Mouse (Mus musculus) heart, embryonic 11.5 days (tissue): ENCODE measurements at regions not wholly inside any gene's neighbourhood (a gene's known extent, or its start where the extent isn't known, plus 50 kb on each side); places are given as distances from the start of the nearest gene placed in this dataset.

Source experiments
- ATAC-seq: fragments of 200-750 bp; cut with Nextera tagmentation; replicated peaks from 2 replicates; pipeline ENCODE4 v1.8.0; 2017; ENCODE audit warnings: moderate library complexity; ENCODE audit not compliant: insufficient number of reproducible peaks, low FRiP score, low TSS enrichment
- H3K27ac ChIP-seq: fragments of 300-500 bp; sonication (generic); 2 replicates; pipeline ENCODE4 v1.5.1; 2014; ENCODE audit warnings: mild to moderate bottlenecking, low read depth, low read length
- H3K27me3 ChIP-seq: fragments of 300-500 bp; sonication (generic); 2 replicates; pipeline ENCODE4 v1.6.1; 2014; ENCODE audit warnings: mild to moderate bottlenecking, low read length, mixed read lengths; ENCODE audit not compliant: control insufficient read depth, insufficient read depth
- H3K36me3 ChIP-seq: fragments of 300-500 bp; sonication (generic); 2 replicates; pipeline ENCODE4 v1.6.1; 2014; ENCODE audit warnings: mild to moderate bottlenecking, low read length, moderate library complexity, mixed read lengths; ENCODE audit not compliant: control insufficient read depth, insufficient read depth
- H3K4me1 ChIP-seq: fragments of 300-500 bp; sonication (generic); 2 replicates; pipeline ENCODE4 v1.6.1; 2014; ENCODE audit warnings: low read length; ENCODE audit not compliant: control insufficient read depth, insufficient read depth
- H3K4me2 ChIP-seq: fragments of 300-500 bp; sonication (generic); 2 replicates; pipeline ENCODE4 v1.6.1; 2014; ENCODE audit warnings: mild to moderate bottlenecking, moderate library complexity
- H3K4me3 ChIP-seq: fragments of 300-500 bp; sonication (generic); 2 replicates; pipeline ENCODE4 v1.5.1; 2014; ENCODE audit warnings: low read depth, low read length
- H3K9ac ChIP-seq: fragments of 300-500 bp; sonication (generic); 2 replicates; pipeline ENCODE4 v1.6.1; 2014; ENCODE audit warnings: mild to moderate bottlenecking, low read depth, low read length, moderate library complexity
- H3K9me3 ChIP-seq: fragments of 300-500 bp; sonication (generic); replicated peaks from 2 replicates; pipeline ENCODE4 v1.6.1; 2016; ENCODE audit warnings: low read length; ENCODE audit not compliant: control insufficient read depth
- WGBS: fragments of 180-500 bp; shearing (Covaris S2); extraction: QIAGEN DNeasy Blood & Tissue Kit; methylation state at CpG from one replicate; pipeline ENCODE4 v1.1.7; 2014; ENCODE audit not compliant: insufficient replicate concordance; 5-methylcytosine and 5-hydroxymethylcytosine counted together

DNA sequence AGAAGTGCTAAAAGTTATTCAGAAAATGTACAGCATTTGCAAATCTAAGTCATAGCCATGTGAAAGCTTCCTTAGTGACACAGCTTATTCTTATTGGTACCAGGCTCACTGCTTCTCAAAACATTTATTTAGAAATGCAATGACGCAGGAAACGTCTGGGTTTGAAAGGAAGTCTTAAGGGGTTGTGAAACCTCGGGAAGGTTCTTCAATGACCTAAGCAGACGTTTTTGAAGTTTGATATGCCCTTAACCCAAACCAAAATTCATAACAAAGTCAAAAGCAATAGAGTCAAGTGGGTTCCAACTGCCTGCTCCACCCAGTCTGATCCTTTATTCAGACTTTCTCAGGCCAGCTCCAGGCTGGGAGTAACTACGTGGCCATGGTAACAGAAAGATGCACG is 99.2 kb upstream of the Irx5 start:
- Histone ChIP-seq H3K4me3 (no peak overlapping the region), H3K27me3 (no peaks in the 10 kb centered on the region), H3K4me2 (no peak overlapping the region), H3K4me1 (no peaks in the 10 kb centered on the region; the same call in 1 of the 2 replicates), H3K36me3 (no peaks in the 10 kb centered on the region), H3K9me3 (no peaks in the 10 kb centered on the region), H3K9ac (no peak overlapping the region), H3K27ac (no peak overlapping the region)
- no peak for ATAC-seq
- WGBS = 67% methylated on average over 6 of the region's 6 CpGs

GRCm38 (mm10) chr8:92252597-92253375 is 104.6 kb upstream of the Irx5 start:
- Histone ChIP-seq H3K9ac (no peak overlapping the region), H3K9me3 (no peaks in the 10 kb centered on the region), H3K36me3 (no peaks in the 10 kb centered on the region), H3K27me3 (no peaks in the 10 kb centered on the region), H3K4me2 (no peak overlapping the region), H3K27ac (peak overlapping the region; percentile 51), H3K4me3 (no peak overlapping the region), H3K4me1 (no peaks in the 10 kb centered on the region; the same call in 1 of the 2 replicates)
- 56% methylated on average over 8 of the region's 8 CpGs for WGBS
- ATAC-seq = no peak

DNA sequence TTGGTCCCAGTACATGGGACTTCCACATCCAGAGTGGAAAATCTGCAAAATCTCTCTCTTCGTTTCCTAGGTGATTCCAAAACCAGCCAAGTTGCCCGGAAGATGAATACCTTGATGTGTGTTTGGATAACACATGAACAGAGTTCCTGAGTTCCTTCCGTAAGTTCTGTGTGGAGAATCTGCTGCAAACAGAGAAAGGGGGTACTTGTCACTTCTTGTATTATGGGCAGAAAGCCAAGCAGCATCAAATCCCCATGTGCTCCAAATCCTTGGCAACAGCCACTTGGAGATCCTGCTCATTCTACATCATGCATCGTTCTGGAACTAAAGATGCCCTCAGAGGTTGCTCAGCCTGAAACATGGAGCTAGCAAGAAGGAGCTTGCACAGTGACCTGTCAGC is 111.1 kb upstream of the Irx5 start:
- Histone ChIP-seq H3K4me1 (no peaks in the 10 kb centered on the region), H3K27me3 (no peaks in the 10 kb centered on the region; the same call in 1 of the 2 replicates), H3K4me3 (no peak overlapping the region), H3K9me3 (no peaks in the 10 kb centered on the region), H3K4me2 (no peak overlapping the region), H3K36me3 (no peaks in the 10 kb centered on the region), H3K9ac (no peak overlapping the region), H3K27ac (no peak overlapping the region)
- no peak for ATAC-seq
- WGBS = 71% methylated on average over 4 of the region's 4 CpGs

DNA sequence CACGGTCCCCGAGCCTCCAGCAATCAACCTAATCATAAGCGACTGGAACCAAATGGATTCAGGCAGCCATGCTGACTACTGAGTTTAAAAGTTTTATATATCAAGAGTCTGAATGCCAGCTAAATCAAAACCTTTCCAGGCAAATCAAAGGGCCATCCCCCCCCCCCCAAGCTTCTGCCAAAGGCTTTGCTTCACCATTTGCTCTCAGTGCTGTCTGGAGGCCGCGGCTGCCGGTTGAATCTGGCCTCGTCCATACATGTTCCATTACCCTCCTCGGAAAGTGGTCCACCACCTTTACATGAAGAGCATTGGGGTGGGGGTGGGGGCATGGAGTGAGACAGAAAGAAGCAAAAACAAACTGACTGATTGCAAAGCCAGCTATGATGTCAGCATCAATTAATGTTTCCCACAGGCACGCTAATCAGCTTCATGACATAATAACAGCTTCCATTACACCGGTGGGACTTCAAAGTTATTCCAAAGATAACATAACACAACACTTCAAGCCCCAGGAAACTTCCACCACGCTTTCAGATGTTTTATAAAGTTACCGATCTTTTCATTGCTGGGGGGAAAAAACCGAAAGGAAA is 116.6 kb upstream of the Irx5 start:
- no peaks in the 10 kb centered on the region for H3K36me3 ChIP-seq
- no peak overlapping the region for H3K9ac ChIP-seq
- H3K4me3 ChIP-seq = no peak overlapping the region
- no peaks in the 10 kb centered on the region for H3K4me1 ChIP-seq
- no peak overlapping the region for H3K27ac ChIP-seq
- WGBS = 62% methylated on average over 13 of the region's 13 CpGs
- ATAC-seq = no peak
- no peaks in the 10 kb centered on the region for H3K9me3 ChIP-seq
- no peak overlapping the region for H3K4me2 ChIP-seq
- no peaks in the 10 kb centered on the region for H3K27me3 ChIP-seq

- 67% methylated on average over 23 of the region's 23 CpGs for WGBS
- Histone ChIP-seq H3K27ac (no peak overlapping the region), H3K4me1 (no peaks in the 10 kb centered on the region), H3K27me3 (no peaks in the 10 kb centered on the region), H3K9ac (no peak overlapping the region), H3K4me3 (no peak overlapping the region), H3K36me3 (no peaks in the 10 kb centered on the region), H3K9me3 (no peaks in the 10 kb centered on the region), H3K4me2 (no peak overlapping the region)
- no peak for ATAC-seq
These were observed 125.8 kb upstream of the Irx5 start for GRCm38 (mm10) chr8:92231326-92232225.

DNA sequence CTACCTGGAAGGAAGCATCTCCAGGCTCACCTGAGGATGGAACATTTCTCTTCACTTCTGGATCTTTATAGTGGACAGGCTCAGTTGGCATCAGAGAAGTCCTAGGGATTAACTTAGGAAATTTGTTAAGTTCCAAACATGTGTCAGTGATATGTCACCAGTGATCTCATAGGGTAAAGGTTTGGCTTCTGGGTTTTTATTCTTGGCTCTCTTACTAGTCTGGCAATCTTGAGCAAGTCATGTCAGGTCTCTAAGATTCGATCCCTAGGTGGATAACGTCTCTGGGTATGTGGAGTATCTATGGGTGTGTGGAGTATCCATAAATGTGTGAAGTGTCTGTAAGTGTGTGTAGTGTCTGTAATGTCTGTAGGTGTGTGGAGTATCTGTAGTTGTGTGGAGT is 127.9 kb upstream of the Irx5 start:
- Histone ChIP-seq H3K4me3 (no peak overlapping the region), H3K9me3 (no peaks in the 10 kb centered on the region; the same call in 1 of the 2 replicates), H3K4me2 (no peak overlapping the region), H3K27me3 (no peaks in the 10 kb centered on the region), H3K27ac (no peak overlapping the region), H3K9ac (no peak overlapping the region), H3K4me1 (no peaks in the 10 kb centered on the region), H3K36me3 (no peaks in the 10 kb centered on the region)
- no peak for ATAC-seq
- WGBS = 76% methylated on average over 2 of the region's 2 CpGs

- Histone ChIP-seq H3K9me3 (no peaks in the 10 kb centered on the region; the same call in 1 of the 2 replicates), H3K9ac (no peak overlapping the region), H3K4me3 (no peak overlapping the region), H3K27me3 (no peaks in the 10 kb centered on the region), H3K36me3 (no peaks in the 10 kb centered on the region), H3K4me1 (no peaks in the 10 kb centered on the region), H3K27ac (no peak overlapping the region), H3K4me2 (no peak overlapping the region)
- 82% methylated on average over 3 of the region's 3 CpGs for WGBS
- ATAC-seq = no peak
These were observed 132.5 kb upstream of the Irx5 start for GRCm38 (mm10) chr8:92224929-92225328.

- Histone ChIP-seq H3K4me2 (no peak overlapping the region), H3K4me1 (no peaks in the 10 kb centered on the region), H3K36me3 (no peaks in the 10 kb centered on the region), H3K9me3 (no peaks in the 10 kb centered on the region; the same call in 1 of the 2 replicates), H3K27ac (no peak overlapping the region), H3K27me3 (no peaks in the 10 kb centered on the region), H3K4me3 (no peak overlapping the region), H3K9ac (no peak overlapping the region)
- 44% methylated on average over 3 of the region's 3 CpGs for WGBS
- ATAC-seq = no peak
These were observed 134.4 kb upstream of the Irx5 start for GRCm38 (mm10) chr8:92222992-92223391.
